Mouse (Mus musculus) liver, embryonic 14.5 days (tissue): ENCODE measurements around the gene Ddah1.

Source experiments
- CTCF ChIP-seq: IDR thresholded peaks from 2 replicates; pipeline ENCODE4 v1.5.1; 2016; ENCODE audit warnings: antibody characterized with exemption, low read depth, control low read depth
- EP300 ChIP-seq: IDR thresholded peaks from 2 replicates; pipeline ENCODE4 v1.6.1; 2016; ENCODE audit warnings: antibody characterized with exemption, low read depth

DNA sequence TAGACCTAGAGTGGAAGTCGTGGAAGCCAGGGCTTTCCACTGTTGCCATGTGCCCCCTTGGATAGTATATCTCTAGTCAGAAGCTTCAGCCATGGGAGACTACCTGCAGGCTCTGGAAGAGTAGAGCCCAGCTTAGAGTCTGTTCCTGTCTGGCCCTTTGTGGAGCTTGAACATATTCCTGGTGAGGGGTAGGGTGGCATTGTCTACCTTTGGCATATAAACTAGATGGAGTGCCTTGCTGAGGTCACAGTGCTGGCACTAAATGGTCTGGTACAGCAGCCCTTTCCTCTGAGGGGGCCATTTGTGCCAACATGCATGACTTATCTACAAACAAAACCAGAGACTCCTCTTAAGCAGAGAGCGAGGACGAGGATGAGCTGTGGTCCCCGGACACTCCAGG, 95.2 kb downstream of the Ddah1 start:
- no peak for TF ChIP-seq CTCF
- no peak for TF ChIP-seq EP300
